In genomic region chr2:52626266-52626665, GRCm38 (mm10) we compare ENCODE assay signal across 24 mouse cellular contexts. TPM values are rescaled to one million over a fixed set of nuclear protein-coding genes. Genes with fewer than 3 reads are reported as not detected.
A peak's percentile ranks its signal among the peaks of the same experiment; 100 is the strongest.
DNase-seq lines count a peak whose midpoint lies in the region; ATAC-seq and TF ChIP-seq lines count a peak whose summit lies in the region.
"Had no signal": no experiment of that assay in that cellular context is flagged by ENCODE, and none has a peak within 500 bp of the region (broad histone marks: within the 10 kb centered on the region; RNA-seq: fewer than 3 reads in every experiment).

No protein-coding gene starts in this region.

- H3K4me1 ChIP-seq in ES-E14 (ENCODE audit: control insufficient read depth in 2 of 2, insufficient read depth in 2 of 2, low read length in 2 of 2, poor library complexity in 1 of 2): peaks cover 0 to 2% of the 10 kb centered on the region in 2 experiments; a peak in 1 of 4 replicates
- H3K4me1 ChIP-seq in intestine, embryonic 16.5 days (ENCODE audit: control insufficient read depth, insufficient read depth, low read length): 0 out of 2 replicates have a peak, but pooled peaks cover 8% of the 10 kb centered on the region

- H3K9me3 ChIP-seq in ES-E14 (ENCODE audit: control insufficient read depth, insufficient read depth, low read depth, low read length): no peaks in the 10 kb centered on the region
- H3K9me3 ChIP-seq in intestine, embryonic 16.5 days (ENCODE audit: control insufficient read depth, low read length): no peaks in the 10 kb centered on the region
- H3K9me3 ChIP-seq: embryonic facial prominence, embryonic 13.5 days; embryonic facial prominence, embryonic 15.5 days; forebrain, embryonic 10.5 days; forebrain, embryonic 12.5 days had no signal

- DNase-seq in ES-CJ7 (ENCODE audit: low read depth, low spot score) (peak; percentile 43), ES-E14 (ENCODE audit: low read depth, low spot score) (peak; percentile 36), ZHBTc4 (ENCODE audit: low read depth, low spot score) (peak; percentile 69)
- DNase-seq in left cerebral cortex, adult 8-10 months (ENCODE audit: low spot score in 2 of 2): no peak
- DNase-seq: adrenal gland, adult 2 months; adrenal gland, postnatal 10 days; adrenal gland, postnatal 25 days; cerebellum, adult 11 months; cerebellum, adult 18-20 months; cerebellum, adult 8-10 months; cerebellum, adult 9-11 months; cerebellum, postnatal 14 days; cerebellum, postnatal 36 days; embryo, embryonic 11 days had no signal

- no peak overlapping the region for H3K9ac ChIP-seq in ES-E14 (ENCODE audit: insufficient read depth, low read depth, low read length, poor library complexity, severe bottlenecking)
- H3K9ac ChIP-seq in intestine, embryonic 16.5 days (ENCODE audit: low read depth, low read length): no peak overlapping the region
- H3K9ac ChIP-seq: embryonic facial prominence, embryonic 13.5 days; embryonic facial prominence, embryonic 15.5 days; forebrain, embryonic 12.5 days had no signal

- in situ Hi-C loops in ES-E14 (cut with MboI; ENCODE audit: low sequenced_read_pairs in 2 of 2, unreplicated experiment in 2 of 2): no loop called here

- H3K27ac ChIP-seq in ES-E14 (ENCODE audit: insufficient read depth, low read depth, low read length, poor library complexity, severe bottlenecking): no peak overlapping the region
- no peak overlapping the region for H3K27ac ChIP-seq in intestine, embryonic 16.5 days (ENCODE audit: low read length)
- H3K27ac ChIP-seq: embryonic facial prominence, embryonic 13.5 days; embryonic facial prominence, embryonic 15.5 days; forebrain, embryonic 10.5 days; forebrain, embryonic 12.5 days had no signal

- H3K36me3 ChIP-seq in ES-E14 (ENCODE audit: control insufficient read depth, insufficient read depth, low read length, poor library complexity, severe bottlenecking): no peaks in the 10 kb centered on the region
- H3K36me3 ChIP-seq in intestine, embryonic 16.5 days (ENCODE audit: control insufficient read depth, insufficient read depth, low read length): no peaks in the 10 kb centered on the region
- H3K36me3 ChIP-seq: embryonic facial prominence, embryonic 13.5 days; embryonic facial prominence, embryonic 15.5 days; forebrain, embryonic 10.5 days; forebrain, embryonic 12.5 days had no signal

- H3K27me3 ChIP-seq in intestine, embryonic 16.5 days (replicated peaks; ENCODE audit: control insufficient read depth, insufficient read depth, low read length): no peaks in the 10 kb centered on the region
- H3K27me3 ChIP-seq: embryonic facial prominence, embryonic 13.5 days; embryonic facial prominence, embryonic 15.5 days; forebrain, embryonic 12.5 days had no signal

- no peak overlapping the region for H3K4me2 ChIP-seq in intestine, embryonic 16.5 days (ENCODE audit: low read depth, low read length)
- H3K4me2 ChIP-seq: embryonic facial prominence, embryonic 13.5 days; embryonic facial prominence, embryonic 15.5 days; forebrain, embryonic 12.5 days had no signal

- ATAC-seq in intestine, embryonic 16.5 days: no peak
- ATAC-seq: forebrain, embryonic 14.5 days; forebrain, embryonic 16.5 days had no signal

- 92% methylated on average over 3 of the region's 3 CpGs for WGBS in intestine, embryonic 16.5 days

- no peak overlapping the region for H3K4me3 ChIP-seq in ES-E14 (ENCODE audit: insufficient read depth in 1 of 2, low read depth in 1 of 2, low read length in 2 of 2, poor library complexity in 1 of 2, severe bottlenecking in 1 of 2)
- H3K4me3 ChIP-seq in intestine, embryonic 16.5 days (ENCODE audit: low read length): no peak overlapping the region
- H3K4me3 ChIP-seq: embryonic facial prominence, embryonic 13.5 days; embryonic facial prominence, embryonic 15.5 days; erythroblast, embryonic 14.5 days; forebrain, embryonic 10.5 days; forebrain, embryonic 12.5 days had no signal

TF ChIP-seq in ES-E14, 5 proteins besides CTCF, POLR2A, EP300 and RAD21:
- TF ChIP-seq CHD2 (IDR thresholded peaks at IDR 0.05; ENCODE audit: low read depth, low read length) (no peak), ZNF384 (IDR thresholded peaks at IDR 0.05; ENCODE audit: low read depth, low read length) (no peak), MAFK (IDR thresholded peaks at IDR 0.05; ENCODE audit: insufficient read depth, low read depth, low read length) (no peak), ZC3H11A (IDR thresholded peaks at IDR 0.05; ENCODE audit: borderline replicate concordance, low read depth, low read length) (no peak), HCFC1 (IDR thresholded peaks at IDR 0.05; ENCODE audit: borderline replicate concordance, insufficient read depth, low read length) (no peak)
TF ChIP-seq in ES-E14: peak in this region for 0.

RNA-seq across cellular contexts. Expression of gene Cacnb4, which starts 50.4 kb away (rescaled TPM):
- total RNA-seq in ES-E14 (2012; rRNA removed): 0.09 and 0.63 TPM in 2 replicates
- polyA plus RNA-seq in intestine, embryonic 16.5 days (2015; fragmentation: Nextera tagmentation; extraction: Ambion mirVana): 0.39 and 0.54 TPM in 2 replicates
- 100 to 1,000 TPM; 146 to 175 (median 160) TPM for total RNA-seq in left cerebral cortex, adult 8-10 months (2022)
- total RNA-seq: common myeloid progenitor, adult 5-6 weeks; MEL had no signal
- polyA plus RNA-seq: adrenal gland, adult 2 months; erythroblast, embryonic 14.5 days had no signal

Comparison
In these comparisons a context has a peak if more than half of its experiments do, and no peak if none do; other contexts are left out.
1. DNase-seq: peak in ES-CJ7 (single experiment), ES-E14 (single experiment) and ZHBTc4 (single experiment); none in left cerebral cortex, adult 8-10 months (0 of 2).
2. RNA of gene Cacnb4, which starts 50.4 kb away (total RNA-seq): 146 to 175 TPM in left cerebral cortex, adult 8-10 months; 0.09 to 0.63 TPM in ES-E14; every median in the first group is over 10 times any median in the second.